Mouse (Mus musculus): ENCODE measurements around the gene Rpl13a. TPM values are rescaled to one million over a fixed set of nuclear protein-coding genes. Genes with fewer than 3 reads are reported as not detected.

Gene Rpl13a
- polyA plus RNA-seq, 1 experiment from 2014 or later, result 1,959 TPM

DNA sequence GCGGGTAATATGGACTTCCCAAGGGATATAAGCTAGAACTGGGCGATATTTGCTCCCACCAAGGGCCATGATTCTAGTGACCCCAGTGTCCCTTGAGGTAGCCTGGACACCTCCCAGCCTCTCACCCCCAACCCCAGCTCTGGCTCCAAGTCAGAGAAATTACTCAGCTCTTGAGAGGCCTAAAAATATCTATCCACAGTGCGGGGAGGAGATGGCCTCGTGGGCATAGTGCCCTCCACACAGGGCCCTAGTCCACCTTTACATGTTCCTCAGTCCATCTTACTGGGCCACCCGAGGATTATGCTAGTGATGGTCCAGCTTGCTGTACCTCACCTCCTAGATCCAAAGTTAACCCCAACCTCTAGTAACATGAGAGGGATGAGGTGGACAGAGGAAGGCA, 36.3 kb upstream of the Rpl13a start:
- H3K4me3 ChIP-seq (replicated peaks; ENCODE audit: low read depth, low read length), result no peak overlapping the region
- no peak for DNase-seq (ENCODE audit: low spot score)
- 64% methylated on average over 5 of the region's 5 CpGs for WGBS
- no peak overlapping the region for H3K4me2 ChIP-seq (ENCODE audit: low read length)
- peaks cover 54% of the 10 kb centered on the region for H3K27me3 ChIP-seq (ENCODE audit: insufficient read depth, low read length)
- no peak overlapping the region for H3K9ac ChIP-seq (ENCODE audit: low read depth, low read length)
- ATAC-seq (replicated peaks; ENCODE audit: low FRiP score, low read depth), result no peak
- peaks cover 5% of the 10 kb centered on the region; the same call in 1 of the 2 replicates for H3K4me1 ChIP-seq (replicated peaks; ENCODE audit: insufficient read depth, low read length)
- H3K9me3 ChIP-seq (replicated peaks; ENCODE audit: low read length), result peaks cover 5% of the 10 kb centered on the region
- H3K27ac ChIP-seq, result no peak overlapping the region
- no peak for TF ChIP-seq CTCF (IDR thresholded peaks at IDR 0.05; ENCODE audit: low read depth)
- H3K36me3 ChIP-seq (ENCODE audit: insufficient read depth, low read length), result 0 out of 2 replicates have a peak, but pooled peaks cover 3% of the 10 kb centered on the region

DNA sequence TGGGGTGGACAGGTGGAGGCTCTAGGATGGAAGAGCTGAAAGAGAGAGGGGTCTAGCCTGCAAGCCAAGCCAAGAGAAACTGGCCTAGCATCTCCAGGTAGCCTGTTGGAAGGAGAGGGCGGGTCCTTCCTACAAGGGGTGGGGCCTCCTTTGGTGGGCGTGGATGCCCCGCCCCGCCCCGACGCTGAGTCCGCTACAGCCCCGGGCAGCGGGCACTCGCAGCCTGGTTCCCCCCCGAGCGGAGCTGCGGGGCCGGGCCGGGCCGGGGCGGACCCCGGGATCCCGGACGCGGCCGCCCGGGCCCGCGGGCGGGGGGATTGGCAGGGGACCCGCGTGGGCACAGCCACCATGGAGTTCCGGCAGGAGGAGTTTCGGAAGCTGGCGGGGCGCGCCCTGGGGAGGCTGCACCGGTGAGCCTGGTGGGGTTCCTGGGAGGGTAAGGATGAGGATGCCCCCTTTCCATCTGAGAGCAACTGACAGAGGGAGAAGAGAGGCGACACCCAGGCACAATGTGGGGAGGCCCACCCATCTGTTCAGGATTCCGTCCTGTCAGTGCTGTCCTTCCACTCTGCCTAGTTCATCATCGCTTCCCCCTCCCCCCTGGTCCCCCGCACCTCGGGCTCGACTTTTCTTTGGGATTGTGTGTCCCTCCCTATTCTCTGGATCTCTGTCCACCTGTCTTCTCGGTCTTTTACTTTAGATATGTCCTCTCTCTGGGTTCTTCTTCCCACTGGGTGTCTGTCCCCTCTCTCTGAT, 35.4 kb upstream of the Rpl13a start, which contains the start of gene Slc17a7:
Gene Slc17a7 (plus strand): TSS at position 215 of the 756 bp plus-strand sequence.
- peak within 1 kb of the TSS; percentile 59 for H3K9ac ChIP-seq (ENCODE audit: low read depth, low read length)
- TF ChIP-seq CTCF (IDR thresholded peaks at IDR 0.05; ENCODE audit: low read depth), result no peak
- no peaks in the 10 kb centered on the region for H3K9me3 ChIP-seq (replicated peaks; ENCODE audit: low read length)
- 0 out of 2 replicates have a peak, but pooled peaks cover 7% of the 10 kb centered on the region for H3K36me3 ChIP-seq (ENCODE audit: insufficient read depth, low read length)
- peaks cover 45% of the 10 kb centered on the region for H3K27me3 ChIP-seq (ENCODE audit: insufficient read depth, low read length)
- ATAC-seq (replicated peaks; ENCODE audit: low FRiP score, low read depth) (no peak), DNase-seq (ENCODE audit: low spot score) (peak; percentile 46)
- H3K4me1 ChIP-seq (replicated peaks; ENCODE audit: insufficient read depth, low read length), result peaks cover 5% of the 10 kb centered on the region; the same call in 1 of the 2 replicates
- under 1% methylated on average over 38 of the region's 41 CpGs for WGBS
- H3K4me2 ChIP-seq (ENCODE audit: low read length), result peak within 1 kb of the TSS; percentile 81
- H3K27ac ChIP-seq, result no peak within 1 kb of the TSS
- peak within 1 kb of the TSS; percentile 38 for H3K4me3 ChIP-seq (replicated peaks; ENCODE audit: low read depth, low read length)

DNA sequence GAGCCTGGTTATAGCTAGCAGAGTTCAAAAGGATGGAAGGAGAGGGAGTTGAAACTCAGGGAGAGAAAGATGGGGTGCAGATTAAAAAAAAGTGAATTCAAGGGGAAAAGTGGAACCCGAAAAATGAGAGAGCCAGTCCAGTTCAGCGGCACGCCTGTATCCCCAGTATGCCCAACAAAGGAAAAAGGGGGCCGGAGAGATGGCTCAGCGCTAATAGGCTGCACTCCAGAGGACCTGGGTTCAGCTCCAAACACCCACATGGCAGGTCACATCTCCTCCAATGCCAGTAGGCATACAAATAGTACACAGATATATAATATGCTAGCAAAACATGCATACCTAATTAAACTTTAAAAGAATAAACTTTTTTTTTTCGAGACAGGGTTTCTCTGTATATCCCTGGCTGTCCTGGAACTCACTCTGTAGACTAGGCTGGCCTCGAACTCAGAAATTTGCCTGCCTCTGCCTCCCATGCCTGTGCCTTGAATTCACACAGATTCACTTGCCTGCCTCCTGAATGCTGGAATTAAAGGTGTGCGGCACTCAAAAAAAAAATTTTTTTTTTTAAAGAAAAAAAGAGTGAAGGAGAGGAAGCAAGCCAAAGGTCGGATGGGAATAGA, 34.5 kb upstream of the Rpl13a start:
- ATAC-seq (replicated peaks; ENCODE audit: low FRiP score, low read depth) (no peak), DNase-seq (ENCODE audit: low spot score) (no peak)
- no peak for TF ChIP-seq CTCF (IDR thresholded peaks at IDR 0.05; ENCODE audit: low read depth)
- Histone ChIP-seq H3K9me3 (replicated peaks; ENCODE audit: low read length) (no peaks in the 10 kb centered on the region), H3K4me1 (replicated peaks; ENCODE audit: insufficient read depth, low read length) (peaks cover 5% of the 10 kb centered on the region; the same call in 1 of the 2 replicates), H3K36me3 (ENCODE audit: insufficient read depth, low read length) (0 out of 2 replicates have a peak, but pooled peaks cover 13% of the 10 kb centered on the region), H3K4me3 (replicated peaks; ENCODE audit: low read depth, low read length) (no peak overlapping the region), H3K9ac (ENCODE audit: low read depth, low read length) (no peak overlapping the region), H3K27me3 (ENCODE audit: insufficient read depth, low read length) (peaks cover 39% of the 10 kb centered on the region), H3K27ac (no peak overlapping the region), H3K4me2 (ENCODE audit: low read length) (peak overlapping the region; percentile 81; the same call in 1 of the 2 replicates)
- 72% methylated on average over 9 of the region's 9 CpGs for WGBS

DNA sequence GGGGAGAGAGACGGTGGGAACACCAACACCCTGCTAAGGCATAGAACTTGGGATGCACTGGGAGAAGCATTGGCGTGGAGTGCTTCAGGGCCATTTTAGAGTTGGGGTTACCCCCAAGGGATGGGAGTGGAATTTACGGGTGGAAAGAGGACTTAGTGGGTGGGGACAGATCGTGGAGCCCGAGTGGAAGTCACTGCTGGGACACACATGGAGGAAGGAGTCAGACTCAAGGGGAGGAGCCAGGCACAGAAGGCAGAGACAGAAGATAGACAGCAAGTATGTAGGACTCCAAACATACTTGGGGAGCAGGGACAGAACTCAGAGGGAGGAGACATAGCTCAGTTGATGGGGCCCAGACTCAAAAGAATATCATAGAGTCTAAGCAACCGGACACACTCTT, 34.0 kb upstream of the Rpl13a start:
- no peak for ATAC-seq (replicated peaks; ENCODE audit: low FRiP score, low read depth)
- Histone ChIP-seq H3K4me1 (replicated peaks; ENCODE audit: insufficient read depth, low read length) (peaks cover 5% of the 10 kb centered on the region; the same call in 1 of the 2 replicates), H3K36me3 (ENCODE audit: insufficient read depth, low read length) (0 out of 2 replicates have a peak, but pooled peaks cover 13% of the 10 kb centered on the region), H3K9ac (ENCODE audit: low read depth, low read length) (peak overlapping the region; percentile 23; the same call in 1 of the 2 replicates), H3K27ac (no peak overlapping the region), H3K4me2 (ENCODE audit: low read length) (peak overlapping the region; percentile 73), H3K9me3 (replicated peaks; ENCODE audit: low read length) (no peaks in the 10 kb centered on the region), H3K27me3 (ENCODE audit: insufficient read depth, low read length) (peaks cover 34% of the 10 kb centered on the region), H3K4me3 (replicated peaks; ENCODE audit: low read depth, low read length) (peak overlapping the region; percentile 29; the same call in 1 of the 2 replicates)
- DNase-seq (ENCODE audit: low spot score), result no peak
- TF ChIP-seq CTCF (IDR thresholded peaks at IDR 0.05; ENCODE audit: low read depth), result no peak; the same call in 1 of the 2 replicates
- WGBS, result 25% methylated on average over 6 of the region's 6 CpGs

DNA sequence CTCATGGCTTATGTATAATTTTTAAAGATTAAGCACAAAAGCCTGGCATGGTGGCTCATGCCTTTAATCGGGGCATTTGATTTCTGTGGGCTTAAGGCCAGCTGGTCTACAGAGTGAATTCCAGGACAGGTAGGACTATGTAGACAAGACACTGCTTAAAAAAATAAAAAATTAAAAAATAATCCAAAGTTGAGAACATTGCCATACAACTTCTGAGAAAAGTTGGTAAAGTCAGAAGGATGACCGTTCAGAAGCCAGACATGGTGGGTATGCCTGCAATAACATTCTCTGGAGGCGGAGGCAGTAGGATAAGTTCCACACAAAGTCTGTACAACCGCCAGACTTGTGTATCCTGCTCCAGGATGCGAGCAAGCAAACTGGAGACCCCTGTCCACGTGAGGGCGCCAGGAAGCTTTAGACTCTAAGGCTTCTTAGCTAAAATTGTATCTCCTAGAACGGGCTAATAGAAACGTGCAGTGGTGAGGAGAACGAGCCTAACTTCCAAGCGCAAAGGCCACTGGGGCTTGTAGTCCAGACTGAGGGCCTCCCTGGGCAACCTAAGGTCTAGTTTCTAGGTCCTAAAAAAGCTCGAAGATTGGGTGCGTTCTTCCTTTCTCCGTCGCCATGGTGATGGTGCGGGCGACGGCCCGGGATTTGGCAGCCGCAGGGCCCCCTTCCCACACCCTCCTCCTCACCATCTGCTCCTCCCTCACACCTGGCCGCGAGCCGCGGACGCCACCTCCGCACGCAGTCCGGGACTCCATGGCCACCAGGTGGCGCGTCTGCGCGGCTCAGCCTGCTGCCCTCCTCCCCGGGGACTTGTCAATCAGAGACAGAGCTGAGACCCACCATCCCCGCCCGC, 33.3 kb upstream of the Rpl13a start:
- DNase-seq (ENCODE audit: low spot score) (peak; percentile 98), ATAC-seq (replicated peaks; ENCODE audit: low FRiP score, low read depth) (peak; percentile 75)
- Histone ChIP-seq H3K27me3 (ENCODE audit: insufficient read depth, low read length) (peaks cover 28% of the 10 kb centered on the region), H3K4me1 (replicated peaks; ENCODE audit: insufficient read depth, low read length) (peaks cover 5% of the 10 kb centered on the region; the same call in 1 of the 2 replicates), H3K4me2 (ENCODE audit: low read length) (peak overlapping the region; percentile 73), H3K9me3 (replicated peaks; ENCODE audit: low read length) (no peaks in the 10 kb centered on the region), H3K27ac (no peak overlapping the region), H3K4me3 (replicated peaks; ENCODE audit: low read depth, low read length) (peak overlapping the region; percentile 29), H3K36me3 (ENCODE audit: insufficient read depth, low read length) (0 out of 2 replicates have a peak, but pooled peaks cover 13% of the 10 kb centered on the region), H3K9ac (ENCODE audit: low read depth, low read length) (peak overlapping the region; percentile 23; the same call in 1 of the 2 replicates)
- TF ChIP-seq CTCF (IDR thresholded peaks at IDR 0.05; ENCODE audit: low read depth), result peak; percentile 82
- 4% methylated on average over 35 of the region's 35 CpGs for WGBS

Measured in kidney, postnatal 0 days (tissue).